Mouse (Mus musculus) ES-Bruce4 (cell line): ENCODE results near the gene Pinlyp. TPM values are rescaled to one million over a fixed set of nuclear protein-coding genes. Genes with fewer than 3 reads are reported as not detected.
A peak's percentile ranks its signal among the peaks of the same experiment; 100 is the strongest.

Experiments
- H3K27ac ChIP-seq: 2 replicates; pipeline ENCODE4 v1.5.1; 2012; ENCODE audit warnings: low read length, inconsistent platforms; ENCODE audit not compliant: insufficient read depth
- H3K27me3 ChIP-seq: 2 replicates; pipeline ENCODE4 v1.6.1; 2012; ENCODE audit warnings: mild to moderate bottlenecking, low read length, inconsistent platforms; ENCODE audit not compliant: control insufficient read depth, poor library complexity, insufficient read depth, severe bottlenecking
- H3K36me3 ChIP-seq: 2 replicates; pipeline ENCODE4 v1.6.1; 2012; ENCODE audit warnings: inconsistent platforms, mild to moderate bottlenecking, low read length, moderate library complexity; ENCODE audit not compliant: control insufficient read depth, poor library complexity, insufficient read depth, severe bottlenecking
- H3K4me1 ChIP-seq: one replicate; pipeline ENCODE4 v1.8.1; 2011; ENCODE audit warnings: low read length; ENCODE audit not compliant: control insufficient read depth, insufficient read depth
- H3K4me3 ChIP-seq: 2 replicates; pipeline ENCODE4 v1.5.1; 2011; ENCODE audit warnings: low read depth, mild to moderate bottlenecking, low read length
- H3K9ac ChIP-seq: 2 replicates; pipeline ENCODE4 v1.6.1; 2012; ENCODE audit warnings: low read depth, mild to moderate bottlenecking, inconsistent platforms; ENCODE audit not compliant: poor library complexity, severe bottlenecking
- H3K9me3 ChIP-seq: replicated peaks from 2 replicates; pipeline ENCODE4 v1.6.1; 2012; ENCODE audit warnings: mild to moderate bottlenecking, low read length, inconsistent platforms; ENCODE audit not compliant: control insufficient read depth, poor library complexity, insufficient read depth, severe bottlenecking
- CTCF ChIP-seq: IDR thresholded peaks from one replicate; pipeline ENCODE4 v1.8.1; 2011; ENCODE audit warnings: low read depth, low read length
- EP300 ChIP-seq: IDR thresholded peaks from 2 replicates; pipeline ENCODE4 v1.6.1; 2011; ENCODE audit warnings: low read depth, low read length; ENCODE audit not compliant: insufficient read depth
- POLR2A ChIP-seq: IDR thresholded peaks from one replicate; pipeline ENCODE4 v1.8.1; 2011; ENCODE audit warnings: low read length; ENCODE audit not compliant: insufficient read depth
- polyA plus RNA-seq: library from polyadenylated mRNA; stranded (reverse); fragments of >200 nt; gene quantifications from 2 replicates; pipeline ENCODE4 v1.2.4, GENCODE M21; 2011; ENCODE audit warnings: low read depth; ENCODE audit not compliant: missing spikeins, insufficient read depth, insufficient read length

Gene Pinlyp
- polyA plus RNA-seq, 1 experiment = not detected

- no peaks in the 10 kb centered on the region for H3K4me1 ChIP-seq
- H3K4me3 ChIP-seq = no peak overlapping the region
- no peak for TF ChIP-seq POLR2A
- TF ChIP-seq CTCF = no peak
- TF ChIP-seq EP300 = no peak
- no peak overlapping the region for H3K27ac ChIP-seq
- H3K36me3 ChIP-seq = no peaks in the 10 kb centered on the region
- no peaks in the 10 kb centered on the region for H3K9me3 ChIP-seq
- H3K27me3 ChIP-seq = no peaks in the 10 kb centered on the region
- H3K9ac ChIP-seq = no peak overlapping the region
These were observed 7.8 kb downstream of the Pinlyp start for GRCm38 (mm10) chr7:24538154-24538553.

GRCm38 (mm10) chr7:24537591-24537990 lies 8.3 kb downstream of the Pinlyp start:
- no peak overlapping the region for H3K9ac ChIP-seq
- no peak overlapping the region for H3K4me3 ChIP-seq
- H3K9me3 ChIP-seq = no peaks in the 10 kb centered on the region
- no peaks in the 10 kb centered on the region for H3K36me3 ChIP-seq
- H3K27ac ChIP-seq = no peak overlapping the region
- H3K27me3 ChIP-seq = no peaks in the 10 kb centered on the region
- TF ChIP-seq CTCF (no peak), EP300 (no peak), POLR2A (no peak)
- H3K4me1 ChIP-seq = no peaks in the 10 kb centered on the region

- no peak overlapping the region for H3K27ac ChIP-seq
- H3K27me3 ChIP-seq = no peaks in the 10 kb centered on the region
- no peaks in the 10 kb centered on the region for H3K4me1 ChIP-seq
- H3K36me3 ChIP-seq = no peaks in the 10 kb centered on the region
- H3K9me3 ChIP-seq = no peaks in the 10 kb centered on the region
- TF ChIP-seq POLR2A = no peak
- TF ChIP-seq EP300 = no peak
- no peak for TF ChIP-seq CTCF
- H3K4me3 ChIP-seq = no peak overlapping the region
- H3K9ac ChIP-seq = no peak overlapping the region
These were observed 8.8 kb downstream of the Pinlyp start for GRCm38 (mm10) chr7:24537081-24537480.

GRCm38 (mm10) chr7:24534301-24534700 lies 11.6 kb downstream of the Pinlyp start:
- Histone ChIP-seq H3K4me1 (no peaks in the 10 kb centered on the region), H3K27me3 (no peaks in the 10 kb centered on the region), H3K27ac (no peak overlapping the region), H3K36me3 (no peaks in the 10 kb centered on the region), H3K9ac (peak overlapping the region; percentile 54), H3K4me3 (peak overlapping the region; percentile 61), H3K9me3 (no peaks in the 10 kb centered on the region)
- TF ChIP-seq EP300 = no peak
- TF ChIP-seq CTCF = no peak
- TF ChIP-seq POLR2A = no peak

GRCm38 (mm10) chr7:24533806-24534205 lies 12.1 kb downstream of the Pinlyp start:
- Histone ChIP-seq H3K4me1 (no peaks in the 10 kb centered on the region), H3K9me3 (no peaks in the 10 kb centered on the region), H3K27ac (no peak overlapping the region), H3K36me3 (no peaks in the 10 kb centered on the region), H3K4me3 (peak overlapping the region; percentile 61), H3K9ac (peak overlapping the region; percentile 54), H3K27me3 (no peaks in the 10 kb centered on the region)
- no peak for TF ChIP-seq CTCF
- no peak for TF ChIP-seq EP300
- TF ChIP-seq POLR2A = no peak

GRCm38 (mm10) chr7:24533031-24533571 lies 12.8 kb downstream of the Pinlyp start:
- peak overlapping the region; percentile 54 for H3K9ac ChIP-seq
- H3K4me3 ChIP-seq = peak overlapping the region; percentile 61
- TF ChIP-seq CTCF (peak; percentile 57), POLR2A (no peak)
- H3K27me3 ChIP-seq = no peaks in the 10 kb centered on the region
- no peaks in the 10 kb centered on the region for H3K4me1 ChIP-seq
- H3K27ac ChIP-seq = no peak overlapping the region
- no peaks in the 10 kb centered on the region for H3K9me3 ChIP-seq
- H3K36me3 ChIP-seq = no peaks in the 10 kb centered on the region
